Mouse (Mus musculus): Measurements from ENCODE around the gene Twf1.

DNA sequence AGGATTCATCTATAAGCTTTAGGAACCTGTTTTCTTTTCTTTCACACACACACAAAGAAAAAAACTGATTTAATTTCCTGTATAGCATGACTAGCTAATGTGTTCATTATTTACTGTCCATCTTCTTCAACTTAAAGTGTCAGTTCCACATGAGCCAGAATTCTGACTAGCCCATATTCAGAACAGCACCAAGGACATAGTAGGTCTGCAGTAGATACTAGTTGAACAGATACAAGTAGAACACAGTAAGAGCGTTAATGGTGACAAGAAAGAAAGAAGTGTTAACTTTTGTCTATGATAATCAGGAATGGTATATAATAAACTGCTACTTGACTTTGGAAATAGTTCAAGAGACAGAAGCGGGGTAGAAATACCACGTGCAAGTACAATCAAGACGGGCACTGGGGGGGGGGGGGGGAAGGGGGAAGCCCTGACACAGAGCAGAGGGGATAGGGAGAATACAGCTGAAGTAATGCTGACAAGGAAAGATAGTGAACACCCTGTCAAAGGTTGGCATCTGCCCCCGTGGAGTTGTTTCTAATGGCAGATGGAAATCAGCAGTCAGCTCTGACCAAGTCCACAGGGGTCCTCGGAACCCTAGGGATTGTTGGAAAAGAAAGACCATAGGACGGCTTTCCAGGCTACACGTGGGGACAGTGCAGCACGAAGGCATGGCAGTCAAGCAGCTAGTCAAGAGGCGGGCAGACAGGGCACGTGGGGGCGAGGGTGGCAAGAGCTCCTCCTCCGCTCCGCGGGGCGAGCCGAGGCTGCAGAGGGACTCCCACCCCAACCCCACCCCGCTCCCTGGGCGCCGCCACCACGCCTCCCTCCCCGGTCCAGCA is 46.9 kb downstream of the Twf1 start:
- TF ChIP-seq POLR2A (IDR thresholded peaks at IDR 0.05; ENCODE audit: insufficient read depth, low read depth, low read length) (no peak), CTCF (IDR thresholded peaks at IDR 0.05; ENCODE audit: insufficient read depth, low read depth, low read length) (no peak)

Measured in olfactory bulb, adult 2 months (tissue).